Mouse (Mus musculus) urinary bladder, postnatal 4 days (tissue): ENCODE results near the gene Dlg5.

Experiments used
- DNase-seq, 2 experiments: peaks; one replicate each; pipeline ENCODE4 v3.0.0; 2021 to 2022; ENCODE audit warnings: low spot score in 2 of 2

The Dlg5 gene

DNA sequence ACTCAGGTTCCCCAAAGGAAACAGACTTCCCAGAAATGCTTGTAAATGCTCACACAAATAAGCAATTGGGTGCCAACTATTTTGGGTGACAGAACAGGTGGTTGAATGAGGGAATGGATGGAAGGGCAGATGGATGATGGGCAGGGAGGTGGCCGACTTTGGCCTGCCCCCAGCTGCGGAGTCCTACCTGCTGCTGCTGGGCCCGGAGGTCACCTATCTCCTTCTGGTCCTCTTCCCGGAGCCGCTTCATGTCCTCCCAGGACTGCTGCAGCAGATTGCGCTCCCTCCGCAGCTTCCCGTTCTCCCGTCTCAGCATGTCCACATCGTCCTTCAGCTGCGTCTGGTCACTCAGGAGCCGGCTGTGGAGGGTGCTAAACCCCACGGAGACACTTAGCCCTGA lies 55.6 kb downstream of the Dlg5 start:
- DNase-seq = no peak

DNA sequence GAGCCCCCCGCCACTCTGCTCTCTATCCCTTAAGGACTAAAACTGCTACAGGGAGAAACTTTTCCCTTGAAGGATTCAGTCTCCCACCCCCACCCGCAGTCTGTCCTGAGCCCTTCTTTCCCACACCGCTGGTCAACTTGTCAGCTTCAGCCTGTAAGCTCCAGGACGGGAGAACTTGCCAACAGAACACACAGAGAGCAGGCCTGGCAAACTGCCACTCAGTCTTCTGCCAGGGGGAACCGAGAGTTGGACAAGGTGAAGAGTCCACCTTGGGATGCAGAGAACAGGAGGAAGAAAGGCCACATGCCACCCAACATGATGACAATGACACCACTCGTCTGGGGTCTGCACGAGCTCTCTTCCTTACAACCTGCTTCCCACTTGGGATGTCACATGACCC lies 56.1 kb downstream of the Dlg5 start:
- DNase-seq = no peak

DNA sequence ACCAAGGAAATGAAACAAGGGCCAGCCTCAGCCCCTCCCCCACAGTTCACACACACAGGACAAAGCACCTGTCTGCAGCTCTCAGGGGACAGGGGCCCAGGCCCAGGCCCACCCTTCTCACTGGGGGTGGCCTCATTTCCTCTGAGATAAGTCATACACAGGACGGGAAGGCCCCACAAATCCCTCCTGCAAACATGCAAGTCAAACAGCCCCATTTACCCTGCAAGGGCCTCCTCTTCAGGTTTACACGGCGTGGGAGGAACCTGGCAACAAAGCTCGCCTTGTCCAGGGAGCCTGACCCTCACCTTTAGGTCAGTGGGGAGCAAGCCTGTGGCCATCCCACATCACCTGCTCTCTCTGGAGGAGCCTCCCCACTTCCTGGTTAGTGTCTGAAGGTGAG lies 60.2 kb downstream of the Dlg5 start:
- no peak for DNase-seq

DNA sequence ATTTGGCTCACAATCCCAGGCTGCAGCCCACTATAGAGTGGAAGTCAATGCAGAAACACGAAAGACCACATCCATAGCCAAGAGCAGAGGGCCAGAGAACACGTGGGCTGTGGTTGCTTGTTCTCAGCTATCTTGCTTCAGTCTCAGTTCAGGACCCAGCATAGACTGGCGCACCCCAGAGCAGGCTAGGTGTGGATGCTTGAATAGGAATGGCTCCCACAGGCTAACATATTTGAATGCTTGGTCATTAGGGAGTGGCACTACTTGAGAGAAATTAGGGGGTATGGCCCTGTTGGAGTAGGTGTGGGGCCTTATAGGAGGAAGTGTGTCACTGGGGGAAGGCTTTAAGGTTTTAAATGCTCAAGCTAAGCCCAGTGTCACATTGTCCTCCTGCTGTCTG lies 62.8 kb downstream of the Dlg5 start:
- no peak for DNase-seq

DNA sequence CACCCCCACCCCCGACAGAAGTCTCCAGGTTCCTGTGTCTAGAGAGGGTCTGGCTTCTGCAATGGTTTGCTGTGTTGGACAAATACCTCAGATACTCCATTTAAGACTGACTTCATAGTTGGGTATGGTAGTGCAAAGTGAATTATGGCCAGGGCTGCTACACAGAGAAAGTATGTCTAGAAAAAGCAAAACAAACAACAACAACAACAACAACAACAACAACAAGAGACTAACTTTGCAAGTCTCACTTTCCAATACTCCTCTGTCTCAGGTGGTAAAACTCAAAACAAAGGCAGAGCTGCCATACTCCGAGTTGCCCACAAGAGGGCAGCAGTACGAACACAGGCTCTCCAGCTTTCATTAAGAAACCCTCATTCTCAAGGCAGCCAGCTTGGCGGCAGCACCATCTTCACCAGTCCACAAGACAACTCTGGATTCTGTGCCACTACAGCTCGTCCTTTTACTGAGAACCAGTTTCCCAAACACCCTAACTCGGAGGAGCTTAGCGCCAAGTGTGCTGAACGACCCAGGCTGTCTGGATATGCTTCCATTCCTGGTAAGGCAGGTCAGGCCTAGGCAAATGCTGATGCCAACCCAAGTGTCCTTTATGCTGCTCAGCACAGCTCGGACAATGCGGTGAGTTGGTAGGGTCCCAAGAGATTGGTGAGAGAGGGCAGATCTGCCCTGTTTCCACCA lies 63.8 kb downstream of the Dlg5 start:
- DNase-seq = peak in 1 of 2 experiments; percentile 54

DNA sequence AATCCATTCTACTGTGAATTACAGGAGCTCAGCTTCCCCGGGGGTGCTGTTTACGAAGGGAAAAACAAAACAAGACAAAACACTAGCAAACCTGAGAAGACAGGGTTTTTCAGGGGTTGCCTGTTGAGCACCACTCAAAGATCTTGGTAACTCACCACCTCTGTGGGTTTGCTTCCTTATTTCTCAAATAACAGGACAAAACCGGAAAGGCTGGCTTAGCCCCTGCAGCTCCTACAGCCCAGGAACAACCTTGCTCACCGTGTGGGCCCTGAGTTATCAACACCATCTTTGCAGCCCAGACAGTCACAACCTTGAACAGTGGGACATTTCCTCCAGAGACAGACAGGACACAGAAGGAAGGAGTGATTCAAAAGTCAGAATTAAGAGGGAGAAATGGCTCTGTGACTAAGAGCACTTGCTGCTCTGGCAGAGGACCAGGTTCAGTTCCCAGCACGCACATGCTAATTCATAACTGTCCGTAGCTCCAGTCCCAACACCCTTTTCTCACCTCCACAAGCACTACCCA lies 66.2 kb downstream of the Dlg5 start:
- DNase-seq = no peak

DNA sequence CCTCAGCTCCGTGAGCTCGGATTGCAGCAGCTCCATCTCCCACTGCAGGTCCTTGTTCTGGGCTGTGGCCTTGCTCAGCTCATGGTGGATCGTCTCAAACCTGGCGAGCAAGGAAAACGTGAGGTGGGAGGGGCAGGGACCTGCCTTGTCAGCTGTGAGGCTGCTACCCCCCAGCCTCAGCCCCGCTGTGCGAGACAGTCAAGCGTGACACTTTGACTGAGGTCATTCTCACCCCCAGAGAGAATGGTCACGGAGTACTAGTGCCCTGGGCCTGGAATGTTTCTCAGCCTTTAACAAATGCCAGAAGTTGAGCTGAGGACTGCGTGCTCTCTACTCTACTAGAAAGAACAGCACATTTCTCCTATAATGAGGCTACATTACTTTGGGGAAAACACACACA lies 69.1 kb downstream of the Dlg5 start:
- DNase-seq = no peak

DNA sequence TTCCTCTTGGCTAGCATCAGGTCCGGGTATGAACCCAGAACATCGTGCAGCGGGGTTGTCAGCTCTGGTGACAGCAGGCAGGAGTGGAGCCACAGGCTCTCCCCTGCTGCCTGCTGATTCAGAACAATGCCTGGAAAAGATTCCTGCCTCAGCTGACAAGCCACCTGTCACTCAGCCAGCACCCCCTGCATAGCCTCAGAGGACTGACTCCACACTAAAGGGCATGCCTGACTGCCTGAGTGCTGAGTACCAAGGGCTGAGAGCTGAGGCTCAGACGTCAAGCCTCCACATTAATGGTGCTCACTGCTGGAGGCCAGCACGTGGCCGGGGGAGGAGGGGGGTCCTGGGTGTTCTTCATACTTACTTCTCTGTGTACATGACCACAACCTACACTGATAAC lies 72.4 kb downstream of the Dlg5 start:
- DNase-seq = no peak

DNA sequence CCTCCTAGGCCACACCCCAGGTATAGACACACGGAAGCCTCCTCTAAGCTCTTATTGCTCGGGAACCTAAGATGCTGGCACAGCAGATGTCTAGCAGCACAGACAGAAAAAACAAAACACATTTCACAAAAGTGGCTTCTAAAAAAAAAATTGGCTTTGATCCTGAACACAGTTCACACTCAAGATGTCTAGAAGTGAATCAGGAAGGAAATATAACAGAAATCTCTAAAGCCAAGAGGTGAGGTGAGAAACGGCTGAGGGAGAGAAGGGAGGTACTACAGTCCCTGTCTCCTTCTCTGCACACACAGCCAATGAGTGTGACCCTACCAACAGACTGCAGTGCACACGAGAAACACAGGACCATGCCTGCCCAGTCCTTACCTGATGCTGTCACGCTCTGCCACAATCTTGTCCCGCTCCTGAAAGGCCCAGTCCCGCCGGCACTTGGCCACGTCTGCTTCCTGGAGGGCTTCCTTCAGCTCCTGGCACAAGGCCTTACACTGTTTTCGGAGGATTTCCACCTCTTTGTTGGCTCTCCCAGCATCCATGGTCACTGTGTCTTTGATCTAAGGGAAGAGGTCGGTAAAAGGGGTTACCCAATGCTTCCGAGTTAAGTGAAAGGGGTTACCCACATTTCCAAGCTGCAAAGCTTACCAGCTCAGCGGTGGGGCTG lies 73.9 kb downstream of the Dlg5 start:
- no peak for DNase-seq

DNA sequence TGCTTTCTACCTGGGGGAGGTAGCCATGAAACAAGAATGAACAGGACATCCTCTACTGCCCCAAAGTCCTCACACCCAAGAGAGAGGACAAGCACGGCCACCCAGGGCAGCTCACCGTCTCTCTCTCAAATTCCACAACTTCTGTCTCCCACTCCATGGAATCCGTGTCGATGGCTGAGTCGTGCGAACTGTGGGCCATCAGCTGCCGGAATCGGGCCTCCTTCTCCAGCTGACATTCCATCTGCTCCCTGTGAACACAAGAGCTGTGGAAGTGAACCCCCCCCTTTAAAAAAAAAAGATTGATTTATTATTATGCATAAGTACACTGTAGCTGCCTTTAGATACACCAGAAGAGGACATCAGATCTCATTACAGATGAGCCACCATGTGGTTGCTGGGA lies 79.7 kb downstream of the Dlg5 start:
- no peak for DNase-seq

DNA sequence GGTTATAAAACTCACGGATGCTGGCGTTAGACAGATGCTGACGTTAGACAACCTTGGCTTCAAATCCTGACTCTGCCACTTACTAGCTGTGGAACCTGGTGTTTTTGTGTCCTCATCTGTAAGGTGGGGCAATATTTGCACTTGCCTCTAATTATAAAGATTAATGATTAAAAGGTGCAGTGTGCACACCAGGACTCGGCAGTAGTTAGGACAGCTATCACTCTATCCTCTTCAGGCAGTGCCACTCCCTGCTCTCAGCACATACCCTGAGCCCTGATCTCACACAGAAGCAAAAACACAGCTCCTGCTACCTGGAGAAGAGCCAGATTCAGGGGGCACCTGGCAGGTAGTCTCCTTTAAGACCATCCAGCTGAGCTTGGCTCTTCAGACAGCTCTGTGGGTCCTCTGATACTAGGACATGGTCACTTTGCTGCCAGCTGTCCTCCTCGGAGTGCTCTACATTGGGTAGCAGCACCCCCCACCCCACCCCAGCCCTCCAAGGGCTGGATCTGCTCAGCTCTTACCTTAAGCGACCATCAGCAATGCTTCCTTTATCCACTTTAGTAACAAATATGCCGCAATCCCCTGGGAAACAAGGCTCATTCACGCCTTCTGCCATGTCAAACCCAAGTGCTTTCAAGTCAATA lies 80.9 kb downstream of the Dlg5 start:
- no peak for DNase-seq

DNA sequence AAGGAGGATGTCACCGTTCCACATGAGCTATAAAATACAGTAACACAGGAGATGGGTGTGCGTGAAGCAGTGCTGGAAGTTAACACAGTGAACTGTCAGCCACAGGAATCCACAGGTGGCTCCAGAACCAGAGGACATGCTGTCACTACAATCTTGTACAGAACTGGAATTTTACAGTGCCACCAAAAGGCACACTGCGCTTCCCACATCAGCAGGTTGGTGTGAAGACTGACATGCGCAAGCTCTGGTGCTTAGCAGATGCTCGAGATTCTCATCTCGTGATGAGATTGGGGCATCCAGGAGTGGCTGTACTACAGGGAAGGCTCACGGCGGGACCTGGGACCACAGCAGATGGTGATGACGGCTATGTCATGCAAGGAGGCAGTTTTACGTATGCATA lies 82.9 kb downstream of the Dlg5 start:
- DNase-seq = no peak

DNA sequence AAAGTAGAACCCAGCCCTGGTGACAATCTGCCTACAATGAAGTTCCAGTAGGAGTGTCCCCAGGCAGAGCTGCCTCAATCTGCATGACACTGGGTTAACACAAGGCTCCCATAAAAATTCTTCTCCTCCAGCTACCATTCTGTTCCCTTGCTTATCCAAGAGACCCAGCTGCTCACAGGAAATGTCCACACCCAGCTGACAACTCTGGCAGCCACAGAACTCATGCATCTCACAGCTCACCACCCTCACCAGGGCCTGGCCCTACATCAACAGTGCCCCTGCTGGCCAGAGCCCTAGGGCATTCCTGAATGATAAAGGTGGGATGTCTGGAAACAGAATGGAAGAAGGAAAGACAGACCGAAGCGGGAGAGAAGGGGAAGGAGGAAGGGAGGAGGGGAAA lies 96.8 kb downstream of the Dlg5 start:
- DNase-seq = no peak

DNA sequence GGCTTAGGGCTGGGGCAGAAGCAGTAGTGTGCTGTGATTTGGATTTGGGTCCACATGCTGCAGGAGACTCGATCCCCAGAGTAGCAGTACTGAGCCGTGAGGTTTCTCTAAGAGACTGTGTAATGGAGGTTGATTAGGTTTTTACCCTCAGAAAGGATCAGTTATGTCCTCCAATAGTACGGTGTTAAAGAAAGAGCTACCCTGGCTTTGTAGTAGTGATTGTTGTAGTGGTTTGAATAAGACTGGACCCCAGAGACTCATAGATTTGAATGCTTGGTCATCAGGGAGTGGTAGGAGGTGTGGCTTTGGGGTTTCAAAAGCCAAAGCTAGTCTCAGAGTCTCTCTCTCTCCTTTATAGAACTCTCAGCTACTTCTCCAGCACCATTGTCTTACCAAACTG lies 100.9 kb downstream of the Dlg5 start:
- DNase-seq = no peak

DNA sequence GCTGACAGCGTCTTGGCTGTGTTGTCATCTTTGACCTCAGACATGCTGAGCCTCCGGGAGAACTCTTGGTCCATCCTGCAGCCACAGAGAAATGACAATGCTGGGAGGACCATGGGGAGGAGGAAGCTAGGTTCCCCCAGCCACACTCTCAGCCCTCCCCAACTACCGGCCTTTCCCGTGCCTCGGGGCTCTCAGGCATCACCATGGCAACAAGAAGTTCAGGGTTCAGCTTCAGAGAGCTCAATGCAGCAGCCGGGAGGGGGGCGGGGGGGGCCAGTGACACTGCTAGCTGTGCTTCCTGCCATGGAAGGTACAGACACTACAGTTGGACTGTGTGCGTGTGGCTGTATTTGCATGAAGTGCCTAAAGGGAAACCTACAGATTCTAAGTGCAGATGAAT lies 101.3 kb downstream of the Dlg5 start:
- peak in 1 of 2 experiments; percentile 52 for DNase-seq

DNA sequence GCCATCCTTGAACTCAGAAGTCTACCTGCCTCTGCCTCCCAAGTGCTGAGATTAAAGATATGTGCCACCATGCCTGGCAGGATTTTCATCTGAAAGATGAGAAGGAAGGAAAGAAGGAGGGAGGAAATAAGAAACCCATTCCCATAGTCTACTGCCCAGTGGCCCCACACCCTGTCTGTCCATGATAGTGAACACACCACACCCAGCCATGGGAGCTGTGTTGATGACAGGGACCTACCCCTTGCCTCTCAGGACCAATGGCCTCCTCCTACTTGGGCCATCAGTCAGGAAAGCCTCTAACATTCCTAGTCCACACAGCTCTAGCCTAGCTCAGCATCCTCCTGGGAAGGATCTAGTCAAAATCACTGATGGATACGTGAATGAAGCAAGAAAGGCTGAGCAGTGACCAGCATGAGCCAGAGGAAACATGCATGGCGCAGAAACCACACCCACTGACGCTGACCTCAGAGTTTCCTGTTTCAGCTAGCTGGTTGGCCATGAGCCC lies 102.7 kb downstream of the Dlg5 start:
- no peak for DNase-seq

DNA sequence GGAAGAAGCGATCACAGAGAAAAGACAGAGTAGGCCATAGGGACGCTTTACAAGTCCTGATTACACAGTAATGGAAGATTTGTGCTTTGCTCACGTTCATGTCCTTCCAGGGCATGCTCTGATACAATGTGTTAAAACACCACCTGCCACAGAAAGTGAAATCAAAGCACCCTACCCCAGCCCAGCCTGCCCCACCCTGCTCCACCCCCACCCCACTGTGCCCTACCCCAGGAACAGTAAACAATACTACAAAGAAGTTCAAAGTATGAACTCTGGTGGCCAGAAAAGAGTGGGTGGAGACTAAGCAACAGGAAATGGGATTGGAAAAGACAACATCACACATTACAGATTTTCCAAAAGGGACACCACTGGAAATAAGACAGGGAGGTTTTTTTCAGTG lies 104.0 kb downstream of the Dlg5 start:
- no peak for DNase-seq

DNA sequence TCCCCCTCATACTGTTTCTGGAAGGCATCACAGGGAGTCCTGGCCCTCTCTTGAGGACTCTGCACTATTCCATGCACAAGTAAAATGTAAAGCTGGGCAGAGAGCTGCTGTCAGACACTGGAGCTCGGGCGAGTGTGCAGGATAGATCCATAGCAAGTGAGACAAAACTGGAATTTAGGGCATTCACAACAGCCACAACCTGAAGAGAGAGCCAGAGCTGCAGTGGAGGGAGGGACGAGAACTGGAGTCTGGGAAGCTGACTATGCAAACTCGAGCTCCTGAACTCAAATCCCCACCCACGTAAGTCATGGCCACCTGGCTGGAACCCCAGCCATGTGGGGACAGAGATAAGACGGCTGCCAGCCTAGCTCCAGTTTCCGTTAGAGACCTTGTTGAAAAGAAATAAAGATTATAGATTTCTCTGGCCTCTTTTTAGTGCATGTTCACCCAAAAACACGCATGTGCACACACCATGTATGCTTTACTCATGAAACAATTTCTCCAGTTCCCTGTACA lies 105.4 kb downstream of the Dlg5 start:
- DNase-seq = no peak

DNA sequence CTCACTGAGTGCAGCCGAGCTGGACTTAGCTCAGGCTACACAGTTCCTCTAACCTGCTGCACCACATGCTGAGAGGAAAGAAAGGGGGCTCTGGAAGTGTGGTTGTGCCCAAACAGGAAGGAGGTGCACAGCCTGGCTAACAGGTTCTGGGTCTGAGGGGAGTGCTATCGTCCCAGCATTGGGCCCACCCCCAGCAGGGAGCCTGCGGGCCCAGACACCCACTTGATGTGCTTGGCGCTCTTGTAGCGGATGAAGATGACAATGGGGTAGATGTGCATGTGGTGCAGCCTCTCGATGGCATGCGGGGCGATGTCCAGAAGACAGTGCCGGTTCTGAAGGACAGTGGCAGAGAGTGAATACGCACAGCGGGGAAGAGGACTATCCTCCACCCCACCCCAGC lies 108.8 kb downstream of the Dlg5 start:
- no peak for DNase-seq

DNA sequence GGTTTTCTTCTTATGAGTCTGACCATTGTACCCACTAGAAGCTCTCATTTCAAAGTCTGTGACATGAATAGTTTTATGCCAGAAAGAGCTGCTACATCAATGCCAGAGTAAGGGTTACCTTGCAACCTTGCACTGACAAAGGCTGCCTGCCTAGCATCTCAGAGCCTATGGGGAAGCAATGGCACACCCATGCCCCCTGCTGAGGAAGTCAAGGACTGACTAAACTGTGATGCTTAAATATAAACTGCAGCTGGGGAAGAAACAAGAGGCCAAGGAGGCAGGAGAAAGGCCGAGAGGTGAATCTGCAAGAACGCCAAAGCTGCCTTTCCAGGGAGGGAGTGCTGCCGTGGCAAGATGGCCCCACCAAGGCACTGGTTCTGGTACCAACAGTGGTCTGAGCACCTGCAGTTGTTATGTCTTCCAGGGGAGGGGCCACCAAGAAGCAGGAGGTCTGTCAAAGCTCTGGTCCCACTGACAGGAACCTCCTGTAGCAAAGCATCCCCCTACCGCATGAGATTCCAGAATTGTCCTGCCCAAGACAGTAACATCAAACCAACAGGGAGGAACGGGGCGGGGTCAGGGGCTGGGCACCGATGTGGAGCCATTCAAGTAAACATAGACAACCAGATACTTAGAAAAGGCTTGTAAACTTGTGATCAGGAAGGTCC lies 111.0 kb downstream of the Dlg5 start:
- no peak for DNase-seq

DNA sequence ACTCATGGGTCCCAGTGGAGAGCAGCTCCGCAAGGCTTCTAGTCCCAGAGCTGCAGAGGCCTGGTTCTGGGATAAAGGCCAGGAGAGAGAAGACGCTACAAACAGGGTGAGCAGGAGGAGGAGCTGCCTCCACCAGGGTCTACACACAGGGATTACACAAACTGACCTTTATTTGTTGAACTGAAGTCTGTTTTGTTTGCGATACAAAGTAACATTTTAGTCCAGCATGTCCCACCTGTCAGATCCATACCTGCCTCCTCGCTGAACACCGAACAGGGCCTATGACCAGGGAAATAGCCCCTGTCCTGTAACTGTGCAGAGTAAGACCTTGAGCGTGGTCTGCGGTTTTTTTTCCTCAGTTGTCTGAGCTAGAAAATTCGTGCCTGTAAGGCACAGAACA lies 111.9 kb downstream of the Dlg5 start:
- DNase-seq = no peak

DNA sequence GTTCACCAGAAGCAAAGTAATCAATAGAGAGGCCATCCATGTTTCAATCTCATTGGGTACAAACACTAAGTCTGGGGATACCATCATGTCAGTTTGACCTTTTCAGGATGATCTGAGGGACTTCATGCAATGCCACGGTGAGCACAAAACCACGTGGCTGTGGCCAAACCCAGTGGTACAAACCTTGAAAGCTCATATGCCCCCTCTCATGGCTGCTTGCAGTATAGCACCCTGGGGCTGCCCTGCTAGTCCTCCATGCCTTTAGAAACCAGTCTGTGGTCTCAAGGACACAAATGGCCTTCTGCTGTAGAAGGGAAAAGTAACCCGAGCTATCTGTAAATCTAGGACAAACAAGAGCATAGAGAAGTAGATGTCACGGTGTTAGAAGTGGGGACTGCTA lies 113.6 kb downstream of the Dlg5 start:
- no peak for DNase-seq
